Comparison of ENCODE assay signal across 1 mouse cellular context in genomic region chr15:79229058-79229821, GRCm38 (mm10).
TF ChIP-seq lines count a peak whose summit lies in the region.

TSS of gene Pick1 (plus strand) at chr15:79229173.
TSS of gene Gm49486 (plus strand) at chr15:79229391.

TF ChIP-seq in CH12.LX, 34 proteins besides CTCF, POLR2A, EP300 and RAD21 (continued from another document):
- TF ChIP-seq RCOR1 (conservative IDR thresholded peaks at IDR 0.05; ENCODE audit: low read depth, low read length), result peak; percentile 71
- TF ChIP-seq JUND (conservative IDR thresholded peaks at IDR 0.05; ENCODE audit: low read depth, low read length), result no peak
- TF ChIP-seq MAFK (IDR thresholded peaks at IDR 0.05; ENCODE audit: insufficient replicate concordance, low read length), result no peak
- no peak for TF ChIP-seq TBP (conservative IDR thresholded peaks at IDR 0.05; ENCODE audit: low read depth, low read length)
- peak; percentile 73 for TF ChIP-seq TCF12 (IDR thresholded peaks at IDR 0.05; ENCODE audit: low read depth, low read length)
- peak; percentile 66 for TF ChIP-seq NRF1 (IDR thresholded peaks at IDR 0.05; ENCODE audit: low read depth, low read length)
- no peak for TF ChIP-seq GABPA (IDR thresholded peaks at IDR 0.05; ENCODE audit: insufficient replicate concordance, low read depth, low read length)
- peak; percentile 42; the same call in 1 of the 2 replicates for TF ChIP-seq SIN3A (IDR thresholded peaks at IDR 0.05; ENCODE audit: low read length)
- no peak for TF ChIP-seq ZKSCAN1 (IDR thresholded peaks at IDR 0.05; ENCODE audit: borderline replicate concordance, low read depth, low read length)
- TF ChIP-seq MAZ (IDR thresholded peaks at IDR 0.05; ENCODE audit: low read depth, low read length), result peak; percentile 67; the same call in 1 of the 2 replicates
- no peak for TF ChIP-seq USF1 (IDR thresholded peaks at IDR 0.05; ENCODE audit: low read depth, low read length)
- TF ChIP-seq USF2 (conservative IDR thresholded peaks at IDR 0.05; ENCODE audit: low read depth, low read length), result no peak
- TF ChIP-seq SMC3 (IDR thresholded peaks at IDR 0.05; ENCODE audit: low read depth, low read length), result no peak
- TF ChIP-seq E2F4 (IDR thresholded peaks at IDR 0.05; ENCODE audit: insufficient replicate concordance, low read depth, low read length), result no peak
